Mouse (Mus musculus) liver, embryonic 13.5 days (tissue): ENCODE measurements at regions not wholly inside any gene's neighbourhood (a gene's known extent, or its start where the extent isn't known, plus 50 kb on each side); places are given as distances from the start of the nearest gene placed in this dataset.

Experiments used
- ATAC-seq: fragments of 200-750 bp; cut with Nextera tagmentation; 2 replicates; pipeline ENCODE4 v1.8.0; 2017; ENCODE audit warnings: low read depth, mild to moderate bottlenecking, moderate number of reproducible peaks, moderate library complexity
- DNase-seq: peaks from one replicate; pipeline ENCODE4 v3.0.0; 2022
- H3K27ac ChIP-seq: fragments of 300-500 bp; sonication (generic); 2 replicates; pipeline ENCODE4 v1.5.1; 2015; ENCODE audit warnings: moderate library complexity, mild to moderate bottlenecking, inconsistent platforms
- H3K27me3 ChIP-seq: fragments of 300-500 bp; sonication (generic); 2 replicates; pipeline ENCODE4 v1.6.1; 2015; ENCODE audit warnings: mild to moderate bottlenecking, inconsistent platforms
- H3K36me3 ChIP-seq: fragments of 300-500 bp; sonication (generic); 2 replicates; pipeline ENCODE4 v1.6.1; 2015; ENCODE audit warnings: mild to moderate bottlenecking, inconsistent platforms
- H3K4me1 ChIP-seq: fragments of 300-500 bp; sonication (generic); replicated peaks from 2 replicates; pipeline ENCODE4 v1.6.1; 2015; ENCODE audit warnings: inconsistent platforms
- H3K4me2 ChIP-seq: fragments of 300-500 bp; sonication (generic); 2 replicates; pipeline ENCODE4 v1.6.1; 2015; ENCODE audit warnings: inconsistent platforms, mild to moderate bottlenecking, moderate library complexity
- H3K4me3 ChIP-seq: fragments of 300-500 bp; sonication (generic); replicated peaks from 2 replicates; pipeline ENCODE4 v1.5.1; 2015; ENCODE audit warnings: mild to moderate bottlenecking, inconsistent platforms
- H3K9ac ChIP-seq: fragments of 300-500 bp; sonication (generic); 2 replicates; pipeline ENCODE4 v1.6.1; 2015; ENCODE audit warnings: mild to moderate bottlenecking, inconsistent platforms
- H3K9me3 ChIP-seq: fragments of 300-500 bp; sonication (generic); replicated peaks from 2 replicates; pipeline ENCODE4 v1.6.1; 2016; ENCODE audit warnings: inconsistent platforms
- WGBS: fragments of 180-500 bp; shearing (Covaris S2); methylation state at CpG from one replicate; pipeline ENCODE4 v1.1.7; 2015; ENCODE audit not compliant: insufficient replicate concordance; 5-methylcytosine and 5-hydroxymethylcytosine counted together

GRCm38 (mm10) chr8:112093554-112093953 is 78.7 kb upstream of the Gm6793 start:
- ATAC-seq, result no peak
- Histone ChIP-seq H3K27ac (no peak overlapping the region), H3K4me3 (no peak overlapping the region), H3K9me3 (no peaks in the 10 kb centered on the region), H3K27me3 (no peaks in the 10 kb centered on the region), H3K4me1 (no peaks in the 10 kb centered on the region), H3K36me3 (no peaks in the 10 kb centered on the region), H3K9ac (no peak overlapping the region), H3K4me2 (no peak overlapping the region)
- WGBS, result 47% methylated on average over 7 of the region's 7 CpGs
- no peak for DNase-seq

GRCm38 (mm10) chr8:112092831-112093230 is 78.0 kb upstream of the Gm6793 start:
- H3K27ac ChIP-seq, result no peak overlapping the region
- ATAC-seq (no peak), DNase-seq (no peak)
- H3K36me3 ChIP-seq, result no peaks in the 10 kb centered on the region
- no peaks in the 10 kb centered on the region for H3K9me3 ChIP-seq
- WGBS, result 50% methylated on average over 3 of the region's 3 CpGs
- H3K4me1 ChIP-seq, result no peaks in the 10 kb centered on the region
- H3K4me3 ChIP-seq, result no peak overlapping the region
- no peak overlapping the region for H3K4me2 ChIP-seq
- no peaks in the 10 kb centered on the region for H3K27me3 ChIP-seq
- H3K9ac ChIP-seq, result no peak overlapping the region

- no peaks in the 10 kb centered on the region for H3K9me3 ChIP-seq
- no peak overlapping the region for H3K27ac ChIP-seq
- H3K36me3 ChIP-seq, result no peaks in the 10 kb centered on the region
- H3K9ac ChIP-seq, result no peak overlapping the region
- no peaks in the 10 kb centered on the region for H3K4me1 ChIP-seq
- no peak overlapping the region for H3K4me3 ChIP-seq
- no peak for ATAC-seq
- 58% methylated on average over 10 of the region's 10 CpGs for WGBS
- no peak overlapping the region for H3K4me2 ChIP-seq
- no peaks in the 10 kb centered on the region for H3K27me3 ChIP-seq
- DNase-seq, result no peak
Observed at GRCm38 (mm10) chr8:112078621-112079020, 63.8 kb upstream of the Gm6793 start.

GRCm38 (mm10) chr8:112072205-112072604 is 57.4 kb upstream of the Gm6793 start:
- no peak overlapping the region for H3K27ac ChIP-seq
- no peak for ATAC-seq
- no peaks in the 10 kb centered on the region for H3K9me3 ChIP-seq

GRCm38 (mm10) chr8:112070251-112070650 is 55.4 kb upstream of the Gm6793 start:
- DNase-seq, result no peak
- 67% methylated on average over 8 of the region's 8 CpGs for WGBS
- Histone ChIP-seq H3K4me2 (no peak overlapping the region), H3K9me3 (no peaks in the 10 kb centered on the region), H3K4me3 (no peak overlapping the region), H3K27me3 (no peaks in the 10 kb centered on the region), H3K36me3 (no peaks in the 10 kb centered on the region), H3K4me1 (no peaks in the 10 kb centered on the region), H3K9ac (no peak overlapping the region), H3K27ac (no peak overlapping the region)
- ATAC-seq, result no peak

More at GRCm38 (mm10) chr8:112072205-112072604, 57.4 kb upstream of the Gm6793 start:
- no peak overlapping the region for H3K4me2 ChIP-seq
- no peak overlapping the region for H3K9ac ChIP-seq
- 73% methylated on average over 14 of the region's 14 CpGs for WGBS
- no peak overlapping the region for H3K4me3 ChIP-seq
- no peaks in the 10 kb centered on the region for H3K36me3 ChIP-seq
- DNase-seq, result no peak
- no peaks in the 10 kb centered on the region for H3K27me3 ChIP-seq
- H3K4me1 ChIP-seq, result no peaks in the 10 kb centered on the region
